Mouse (Mus musculus) MEL (cell line): ENCODE results near the gene Sp6.

Experiments used
- BHLHE40 ChIP-seq: IDR thresholded peaks from 2 replicates; pipeline ENCODE4 v1.6.1; 2012; ENCODE audit warnings: low read depth, mild to moderate bottlenecking, inconsistent platforms, low read length, improper control_type of control experiment, borderline replicate concordance
- CTCF ChIP-seq, 3 experiments: IDR thresholded peaks in 2 of 3; conservative IDR thresholded peaks in 1 of 3; 2 replicates each; pipeline ENCODE4 v1.5.1; 2011 to 2012; ENCODE audit warnings: low read length in 3 of 3, low read depth in 2 of 3, mild to moderate bottlenecking in 2 of 3, improper control_type of control experiment in 1 of 3, inconsistent platforms in 1 of 3, mixed read lengths in 1 of 3, moderate library complexity in 1 of 3; ENCODE audit not compliant: control insufficient read depth in 1 of 3, insufficient read depth in 1 of 3, poor library complexity in 1 of 3, severe bottlenecking in 1 of 3
- E2F4 ChIP-seq: IDR thresholded peaks from 2 replicates; pipeline ENCODE4 v1.6.1; 2011; ENCODE audit warnings: low read depth, low read length, improper control_type of control experiment, borderline replicate concordance
- GATA1 ChIP-seq: IDR thresholded peaks from 2 replicates; pipeline ENCODE4 v1.6.1; 2011; ENCODE audit warnings: low read depth, low read length, improper control_type of control experiment
- POLR2A ChIP-seq, 2 experiments: IDR thresholded peaks; 2 replicates each; pipeline ENCODE4 v1.6.1; 2011 to 2012; ENCODE audit warnings: low read length in 2 of 2, mild to moderate bottlenecking in 2 of 2, control low read depth in 1 of 2, improper control_type of control experiment in 1 of 2, low read depth in 1 of 2, moderate library complexity in 1 of 2; ENCODE audit not compliant: control insufficient read depth in 1 of 2, insufficient read depth in 1 of 2, poor library complexity in 1 of 2
- SIN3A ChIP-seq: IDR thresholded peaks from 2 replicates; pipeline ENCODE4 v1.6.1; 2012; ENCODE audit warnings: low read length, improper control_type of control experiment, inconsistent platforms
- TBP ChIP-seq: IDR thresholded peaks from 2 replicates; pipeline ENCODE4 v1.8.0; 2011; ENCODE audit warnings: low read depth, low read length, improper control_type of control experiment
- ZMIZ1 ChIP-seq: IDR thresholded peaks from 2 replicates; pipeline ENCODE4 v1.6.1; 2012; ENCODE audit warnings: low read depth, mild to moderate bottlenecking, inconsistent platforms, low read length, improper control_type of control experiment, moderate library complexity

GRCm38 (mm10) chr11:96969746-96970145 lies 43.4 kb upstream of the Sp6 start:
- TF ChIP-seq GATA1 (no peak), CTCF (IDR thresholded peaks at IDR 0.05 in 2 of 3, conservative IDR thresholded peaks at IDR 0.05 in 1 of 3; ENCODE audit: control insufficient read depth in 1 of 3, insufficient read depth in 1 of 3, low read depth in 2 of 3, low read length in 3 of 3, poor library complexity in 1 of 3, severe bottlenecking in 1 of 3) (no peak), BHLHE40 (no peak), ZMIZ1 (no peak), SIN3A (no peak), TBP (no peak), E2F4 (no peak), POLR2A (IDR thresholded peaks at IDR 0.05; ENCODE audit: control insufficient read depth in 1 of 2, insufficient read depth in 1 of 2, low read depth in 1 of 2, low read length in 2 of 2, poor library complexity in 1 of 2) (no peak)
